Mouse (Mus musculus) brain, embryonic 14.5 days (tissue): Measurements from ENCODE around the gene Ankrd66. TPM values are rescaled to one million over a fixed set of nuclear protein-coding genes. Genes with fewer than 3 reads are reported as not detected.

Experiments
- DNase-seq: peaks from one replicate; pipeline ENCODE4 v3.0.0-alpha.2; 2011; ENCODE audit warnings: low read depth
- CTCF ChIP-seq: fragments of 200-500 bp; IDR thresholded peaks from 2 replicates; pipeline ENCODE4 v1.5.1; 2012; ENCODE audit warnings: inconsistent platforms, mild to moderate bottlenecking, moderate library complexity, borderline replicate concordance; ENCODE audit not compliant: insufficient read depth, insufficient read length; ENCODE audit errors: extremely low read depth
- POLR2A ChIP-seq: fragments of 200-500 bp; IDR thresholded peaks from 2 replicates; pipeline ENCODE4 v1.6.1; 2012; ENCODE audit warnings: mild to moderate bottlenecking, inconsistent platforms, borderline replicate concordance; ENCODE audit not compliant: poor library complexity, insufficient read depth, insufficient read length, severe bottlenecking; ENCODE audit errors: extremely low read depth
- polyA plus RNA-seq: library from polyadenylated mRNA; depleted of rRNA; stranded (reverse); fragments of >200 nt; gene quantifications from 2 replicates; pipeline ENCODE4 v1.2.3, GENCODE M21; 2012; rRNA removed

Gene Ankrd66
- polyA plus RNA-seq, 1 experiment, result 0.82 TPM

DNA sequence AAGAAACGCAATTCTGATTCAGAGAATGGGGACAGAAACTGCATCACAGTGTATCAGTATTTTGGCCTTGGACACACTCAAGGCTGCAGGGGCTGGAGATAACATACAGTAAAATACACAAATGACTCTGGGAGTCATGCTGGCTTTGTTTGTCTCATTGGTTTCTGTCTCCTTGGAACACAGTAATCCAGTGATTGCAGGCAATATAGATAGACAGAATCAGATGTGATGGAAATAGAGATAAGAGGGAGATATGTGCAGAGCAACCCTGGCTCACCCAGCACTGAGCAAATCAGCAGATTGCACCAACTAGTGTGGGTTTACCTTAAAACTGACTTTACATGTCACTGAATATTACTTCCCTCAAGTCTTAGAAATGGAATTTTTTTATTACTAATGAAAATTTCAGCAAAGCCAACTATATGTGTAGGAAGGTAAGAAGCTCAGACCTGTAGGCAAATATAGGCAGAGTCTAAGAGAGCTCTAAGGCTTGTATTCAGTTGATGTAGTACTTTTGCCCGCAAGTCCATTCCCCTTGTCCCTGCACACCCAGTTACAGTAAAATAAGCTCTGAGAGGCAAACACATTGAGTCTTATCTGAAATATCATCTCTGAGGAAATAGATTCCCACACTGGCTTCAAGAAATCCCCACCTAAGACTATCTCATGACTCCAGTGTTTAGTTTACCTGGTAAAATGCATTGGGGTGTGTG, 54.8 kb downstream of the Ankrd66 start:
- TF ChIP-seq CTCF (no peak), POLR2A (no peak)
- no peak for DNase-seq

DNA sequence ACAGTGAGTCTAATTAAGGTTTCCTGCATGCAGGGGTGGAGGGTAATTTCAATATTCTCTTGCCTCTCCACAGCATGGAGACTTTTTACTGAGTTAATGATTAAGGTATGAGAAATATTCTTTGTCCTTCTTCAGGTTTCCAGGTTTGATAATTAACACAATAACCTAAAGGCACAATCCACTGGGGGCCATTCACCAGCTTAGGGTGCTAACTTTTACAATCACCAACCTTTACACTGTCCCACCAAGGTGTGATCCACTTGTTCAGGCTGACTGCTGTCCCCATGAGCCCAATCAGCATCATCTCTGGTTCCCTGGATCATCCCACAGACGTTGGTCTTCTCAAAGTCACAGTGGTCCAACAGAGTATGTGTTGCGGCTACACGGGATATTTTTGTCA, 57.5 kb downstream of the Ankrd66 start:
- TF ChIP-seq POLR2A (no peak), CTCF (no peak)

More for the DNA sequence above, 57.5 kb downstream of the Ankrd66 start:
- no peak for DNase-seq

Other genes with a start within 250 kb of the Ankrd66 start
- 6.5 and 12.5 TPM in 2 replicates for gene Adgrf5, start 183.2 kb downstream of the Ankrd66 start, polyA plus RNA-seq
- gene Mep1a, start 40.8 kb downstream of the Ankrd66 start, polyA plus RNA-seq, result 0.06 and 0.07 TPM in 2 replicates
- 6.4 and 16.5 TPM in 2 replicates for gene Pla2g7, start 24.5 kb upstream of the Ankrd66 start, polyA plus RNA-seq
- 0.83 and 1.6 TPM in 2 replicates for gene Tdrd6, start 86.7 kb upstream of the Ankrd66 start, polyA plus RNA-seq
- gene Slc25a27, start 123.6 kb upstream of the Ankrd66 start, polyA plus RNA-seq, result 66.5 and 70.7 TPM in 2 replicates
- gene Cyp39a1, start 123.8 kb upstream of the Ankrd66 start, polyA plus RNA-seq, result 5.3 and 5.5 TPM in 2 replicates